31 mouse cellular contexts compared by ENCODE assay signal in the genomic region with DNA sequence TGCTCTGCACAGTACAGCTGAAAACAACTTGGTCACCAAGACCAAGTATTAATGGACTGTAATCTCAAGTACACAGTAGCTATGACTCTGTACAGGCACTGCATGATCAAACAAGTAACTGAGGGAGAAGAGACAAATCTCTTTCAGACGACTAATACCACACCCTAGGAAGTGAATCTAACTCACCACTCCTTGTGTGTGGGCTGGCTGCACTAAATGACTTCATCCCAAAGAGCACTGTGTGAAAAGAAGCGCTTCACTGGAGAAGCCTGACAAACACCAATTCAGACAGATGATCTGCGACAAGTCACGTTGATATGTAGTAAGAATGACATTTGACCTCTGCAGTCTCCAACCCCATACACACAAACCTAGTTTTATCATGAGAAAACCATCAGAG. TPM values are rescaled to one million over a fixed set of nuclear protein-coding genes. Genes with fewer than 3 reads are reported as not detected.
DNase-seq lines count a peak whose midpoint lies in the region; ATAC-seq and TF ChIP-seq lines count a peak whose summit lies in the region.
"Had no signal": no experiment of that assay in that cellular context is flagged by ENCODE, and none has a peak within 500 bp of the region (broad histone marks: within the 10 kb centered on the region; RNA-seq: fewer than 3 reads in every experiment).

No protein-coding gene starts in this region.

- 63% methylated on average over 4 of the region's 4 CpGs for WGBS in intestine, embryonic 16.5 days
- WGBS in midbrain, embryonic 16.5 days: 83% methylated on average over 4 of the region's 4 CpGs

- H3K36me3 ChIP-seq in intestine, embryonic 16.5 days (ENCODE audit: control insufficient read depth, insufficient read depth, low read length): no peaks in the 10 kb centered on the region
- no peaks in the 10 kb centered on the region for H3K36me3 ChIP-seq in myocyte (ENCODE audit: control insufficient read depth, insufficient read depth)
- H3K36me3 ChIP-seq in midbrain, embryonic 16.5 days (ENCODE audit: control insufficient read depth, insufficient read depth, low read length): no peaks in the 10 kb centered on the region
- H3K36me3 ChIP-seq: heart, embryonic 15.5 days; hindbrain, embryonic 13.5 days; midbrain, embryonic 12.5 days had no signal

- H3ac ChIP-seq in myocyte (ENCODE audit: control insufficient read depth, insufficient read length): no peak overlapping the region

- no peaks in the 10 kb centered on the region for H3K27me3 ChIP-seq in intestine, embryonic 16.5 days (replicated peaks; ENCODE audit: control insufficient read depth, insufficient read depth, low read length)
- H3K27me3 ChIP-seq in myocyte (ENCODE audit: control insufficient read depth, insufficient read depth, insufficient read length): no peaks in the 10 kb centered on the region
- no peaks in the 10 kb centered on the region for H3K27me3 ChIP-seq in midbrain, embryonic 16.5 days (ENCODE audit: control insufficient read depth, insufficient read depth, low read depth, low read length)
- H3K27me3 ChIP-seq: CH12.LX; embryonic facial prominence, embryonic 15.5 days; forebrain, embryonic 12.5 days; heart, embryonic 15.5 days; hindbrain, embryonic 13.5 days; megakaryocyte, embryonic 14.5 days; midbrain, embryonic 12.5 days had no signal

- H3K9me3 ChIP-seq in intestine, embryonic 16.5 days (ENCODE audit: control insufficient read depth, low read length): no peaks in the 10 kb centered on the region
- H3K9me3 ChIP-seq in midbrain, embryonic 16.5 days (replicated peaks; ENCODE audit: control insufficient read depth, low read length, poor library complexity, severe bottlenecking): no peaks in the 10 kb centered on the region
- H3K9me3 ChIP-seq: embryonic facial prominence, embryonic 10.5 days; embryonic facial prominence, embryonic 15.5 days; forebrain, embryonic 12.5 days; heart, embryonic 10.5 days; heart, embryonic 15.5 days; hindbrain, embryonic 13.5 days; megakaryocyte, embryonic 14.5 days; midbrain, embryonic 12.5 days had no signal

- H3K79me2 ChIP-seq in myocyte (ENCODE audit: control insufficient read depth, insufficient read depth): peaks cover 100% of the 10 kb centered on the region

- DNase-seq in embryo, embryonic 11 days: no peak
- no peak for DNase-seq in layer of hippocampus, adult 8-10 months (ENCODE audit: low spot score in 2 of 2)
- DNase-seq in adrenal gland, postnatal 14 days: no peak
- DNase-seq: adrenal gland, adult 8-10 months; cerebellum, adult 11 months; cerebellum, adult 9-11 months; forebrain, postnatal 0 days; gastrocnemius, postnatal 10 days; heart, adult 11 months; kidney, adult 2 months; kidney, postnatal 36 days; layer of hippocampus, adult 9-11 months; liver; lung, adult 2 months; lung, postnatal 14 days; thymus, adult 18-20 months; thymus, postnatal 25 days had no signal

- no peak overlapping the region for H3K4me2 ChIP-seq in intestine, embryonic 16.5 days (ENCODE audit: low read depth, low read length)
- H3K4me2 ChIP-seq in myocyte (ENCODE audit: low read depth): peak overlapping the region; percentile 42
- H3K4me2 ChIP-seq in midbrain, embryonic 16.5 days (ENCODE audit: low read length): no peak overlapping the region
- H3K4me2 ChIP-seq: embryonic facial prominence, embryonic 15.5 days; forebrain, embryonic 12.5 days; heart, embryonic 15.5 days; hindbrain, embryonic 13.5 days; midbrain, embryonic 12.5 days had no signal

- H3K9ac ChIP-seq in intestine, embryonic 16.5 days (ENCODE audit: low read depth, low read length): no peak overlapping the region
- no peak overlapping the region for H3K9ac ChIP-seq in midbrain, embryonic 16.5 days (ENCODE audit: low read depth, low read length)
- H3K9ac ChIP-seq: embryonic facial prominence, embryonic 15.5 days; forebrain, embryonic 12.5 days; forebrain, postnatal 0 days; heart, embryonic 15.5 days; hindbrain, embryonic 13.5 days; liver, embryonic 14.5 days; midbrain, embryonic 12.5 days had no signal

- peaks cover 14% of the 10 kb centered on the region for H3K4me1 ChIP-seq in intestine, embryonic 16.5 days (ENCODE audit: control insufficient read depth, insufficient read depth, low read length)
- H3K4me1 ChIP-seq in midbrain, embryonic 16.5 days (ENCODE audit: control insufficient read depth, insufficient read depth, low read length): no peaks in the 10 kb centered on the region
- H3K4me1 ChIP-seq: embryonic facial prominence, embryonic 10.5 days; midbrain, embryonic 12.5 days had no signal

- no peak for TF ChIP-seq POLR2A in myocyte (IDR thresholded peaks at IDR 0.05; ENCODE audit: insufficient read length, low read depth)

- 0 out of 2 replicates have a peak, but pooled peaks have one; percentile 5 for ATAC-seq in common myeloid progenitor, adult 5-6 weeks (replicated peaks; ENCODE audit: low read depth, poor library complexity, severe bottlenecking)
- no peak for ATAC-seq in intestine, embryonic 16.5 days
- ATAC-seq in midbrain, embryonic 16.5 days: no peak
- ATAC-seq: forebrain, postnatal 0 days had no signal

- H3K27ac ChIP-seq in intestine, embryonic 16.5 days (ENCODE audit: low read length): peak overlapping the region; percentile 63; the same call in 1 of the 2 replicates
- no peak overlapping the region for H3K27ac ChIP-seq in midbrain, embryonic 16.5 days (ENCODE audit: low read length)
- H3K27ac ChIP-seq: embryonic facial prominence, embryonic 10.5 days; embryonic facial prominence, embryonic 15.5 days; forebrain, embryonic 12.5 days; heart, embryonic 10.5 days; heart, embryonic 15.5 days; hindbrain, embryonic 13.5 days; liver, embryonic 14.5 days; midbrain, embryonic 12.5 days had no signal

- no peak overlapping the region for H3K4me3 ChIP-seq in intestine, embryonic 16.5 days (ENCODE audit: low read length)
- H3K4me3 ChIP-seq in myocyte: no peak overlapping the region
- H3K4me3 ChIP-seq in midbrain, embryonic 16.5 days (ENCODE audit: low read depth, low read length): no peak overlapping the region
- H3K4me3 ChIP-seq: embryonic facial prominence, embryonic 10.5 days; embryonic facial prominence, embryonic 15.5 days; forebrain, embryonic 12.5 days; heart, embryonic 10.5 days; heart, embryonic 15.5 days; hindbrain, embryonic 13.5 days; megakaryocyte, embryonic 14.5 days; midbrain, embryonic 12.5 days had no signal

TF ChIP-seq in myocyte, 11 proteins besides CTCF, POLR2A, EP300 and RAD21:
- TF ChIP-seq TCF12 (IDR thresholded peaks at IDR 0.05; ENCODE audit: insufficient read depth, poor library complexity, severe bottlenecking): no peak

RNA-seq across cellular contexts. Expression of gene Tmed10, which starts 12.1 kb away (rescaled TPM):
- total RNA-seq in common myeloid progenitor, adult 5-6 weeks (2017): 111 and 156 TPM in 2 replicates
- polyA plus RNA-seq in intestine, embryonic 16.5 days (2015; fragmentation: Nextera tagmentation; extraction: Ambion mirVana): 346 and 352 TPM in 2 replicates
- polyA plus RNA-seq in myocyte (2012; fragmentation: generic; extraction: Trizol): 193 TPM
- 100 to 1,000 TPM; 154 to 177 (median 170) TPM for total RNA-seq in layer of hippocampus, adult 8-10 months (2022)
- polyA plus RNA-seq in midbrain, embryonic 16.5 days (2015; fragmentation: Nextera tagmentation; extraction: Ambion mirVana): 178 and 184 TPM in 2 replicates
- 236 and 243 TPM in 2 replicates for total RNA-seq in adrenal gland, postnatal 14 days (2021)

RNA-seq across cellular contexts. Expression of gene Nek9, which starts 23.3 kb away (rescaled TPM):
- 30.5 and 33.5 TPM in 2 replicates for total RNA-seq in common myeloid progenitor, adult 5-6 weeks (2017)
- 13.2 and 15.9 TPM in 2 replicates for polyA plus RNA-seq in intestine, embryonic 16.5 days (2015; fragmentation: Nextera tagmentation; extraction: Ambion mirVana)
- polyA plus RNA-seq in myocyte (2012; fragmentation: generic; extraction: Trizol): 40.4 TPM
- 10 to 100 TPM; 39.8 to 42.3 (median 41.1) TPM for total RNA-seq in layer of hippocampus, adult 8-10 months (2022)
- polyA plus RNA-seq in midbrain, embryonic 16.5 days (2015; fragmentation: Nextera tagmentation; extraction: Ambion mirVana): 9.1 and 10.2 TPM in 2 replicates
- 65.7 and 66.2 TPM in 2 replicates for total RNA-seq in adrenal gland, postnatal 14 days (2021)
